Mouse (Mus musculus) limb, embryonic 12.5 days (tissue): ENCODE data around the gene Plekhj1. TPM values are rescaled to one million over a fixed set of nuclear protein-coding genes. Genes with fewer than 3 reads are reported as not detected.
A peak's percentile ranks its signal among the peaks of the same experiment; 100 is the strongest.

Experiments
- ATAC-seq: fragments of 200-750 bp; cut with Nextera tagmentation; 2 replicates; pipeline ENCODE4 v1.8.0; 2017; ENCODE audit warnings: low read depth, moderate TSS enrichment; ENCODE audit not compliant: insufficient number of reproducible peaks, insufficient read depth, low FRiP score, low TSS enrichment
- H3K27ac ChIP-seq: fragments of 300-500 bp; sonication (generic); 2 replicates; pipeline ENCODE4 v1.5.1; 2016; ENCODE audit warnings: mild to moderate bottlenecking, moderate library complexity
- H3K27me3 ChIP-seq: fragments of 300-500 bp; sonication (generic); 2 replicates; pipeline ENCODE4 v1.6.1; 2016; ENCODE audit warnings: mild to moderate bottlenecking, moderate library complexity
- H3K36me3 ChIP-seq: fragments of 300-500 bp; sonication (generic); 2 replicates; pipeline ENCODE4 v1.6.1; 2016; ENCODE audit warnings: mild to moderate bottlenecking, moderate library complexity
- H3K4me1 ChIP-seq: fragments of 300-500 bp; sonication (generic); replicated peaks from 2 replicates; pipeline ENCODE4 v1.6.1; 2016
- H3K4me2 ChIP-seq: fragments of 300-500 bp; sonication (generic); 2 replicates; pipeline ENCODE4 v1.6.1; 2016; ENCODE audit warnings: mild to moderate bottlenecking, moderate library complexity
- H3K4me3 ChIP-seq: fragments of 300-500 bp; sonication (generic); replicated peaks from 2 replicates; pipeline ENCODE4 v1.5.1; 2016; ENCODE audit warnings: mild to moderate bottlenecking
- H3K9ac ChIP-seq: fragments of 300-500 bp; sonication (generic); replicated peaks from 2 replicates; pipeline ENCODE4 v1.6.1; 2016; ENCODE audit warnings: mild to moderate bottlenecking, moderate library complexity
- H3K9me3 ChIP-seq: fragments of 300-500 bp; sonication (generic); 2 replicates; pipeline ENCODE4 v1.6.1; 2016; ENCODE audit warnings: mild to moderate bottlenecking, moderate library complexity
- WGBS: fragments of 180-500 bp; shearing (Covaris S2); methylation state at CpG from one replicate; pipeline ENCODE4 v1.1.7; 2016; 5-methylcytosine and 5-hydroxymethylcytosine counted together
- polyA plus RNA-seq: library from polyadenylated mRNA; unstranded; fragments of >200 nt; fragmentation: Nextera tagmentation; extraction: Ambion mirVana; gene quantifications from 2 replicates; pipeline ENCODE4 v1.2.1, GENCODE M21; 2016

Gene Plekhj1
- polyA plus RNA-seq, 1 experiment from 2014 or later, result 144 TPM

DNA sequence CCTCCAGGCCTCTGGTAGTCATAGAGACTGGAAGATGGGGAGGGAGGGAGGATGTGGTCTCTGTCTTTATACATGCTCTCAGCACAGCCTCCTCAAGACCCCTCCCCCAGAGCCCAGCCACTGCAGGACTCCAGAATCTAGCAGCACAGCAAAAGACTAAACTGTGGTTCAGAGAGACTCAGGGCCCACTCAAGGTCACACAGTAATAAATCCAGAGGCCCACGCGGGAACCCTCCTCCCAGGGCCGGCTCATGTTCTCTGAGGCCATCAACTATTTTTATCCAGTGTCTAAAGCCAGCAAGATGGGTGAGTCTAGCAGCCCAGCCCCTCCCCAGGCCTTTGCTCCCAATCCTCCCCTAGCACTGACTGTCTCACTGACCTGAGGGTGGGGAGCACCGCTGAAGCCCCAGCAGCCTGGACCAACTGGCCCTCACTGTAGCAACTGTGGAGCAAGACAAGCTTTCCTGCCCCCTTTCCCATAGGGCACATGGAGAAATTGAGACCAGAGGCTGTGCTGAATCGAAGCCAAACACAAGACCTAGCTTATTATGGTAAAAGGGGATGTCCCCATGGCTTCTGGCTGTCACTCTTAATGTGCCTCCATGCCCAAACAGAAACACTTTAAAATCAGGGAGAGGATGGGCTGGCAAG lies 14.1 kb upstream of the Plekhj1 start:
- Histone ChIP-seq H3K27me3 (peaks cover 50% of the 10 kb centered on the region), H3K9me3 (no peaks in the 10 kb centered on the region), H3K27ac (no peak overlapping the region), H3K4me3 (no peak overlapping the region), H3K9ac (no peak overlapping the region), H3K36me3 (no peaks in the 10 kb centered on the region), H3K4me1 (peaks cover 25% of the 10 kb centered on the region), H3K4me2 (no peak overlapping the region)
- WGBS, result 55% methylated on average over 5 of the region's 5 CpGs
- ATAC-seq, result no peak

- ATAC-seq, result no peak
- Histone ChIP-seq H3K27me3 (peaks cover 65% of the 10 kb centered on the region), H3K4me3 (peak overlapping the region; percentile 17; the same call in 1 of the 2 replicates), H3K4me1 (peaks cover 43% of the 10 kb centered on the region), H3K36me3 (peaks cover 7% of the 10 kb centered on the region), H3K9me3 (no peaks in the 10 kb centered on the region), H3K4me2 (peak overlapping the region; percentile 28), H3K27ac (no peak overlapping the region), H3K9ac (peak overlapping the region; percentile 47; the same call in 1 of the 2 replicates)
- 2% methylated on average over 18 of the region's 20 CpGs for WGBS
Measured at GRCm38 (mm10) chr10:80810084-80810483, 11.7 kb upstream of the Plekhj1 start.

GRCm38 (mm10) chr10:80808985-80809632 lies 10.7 kb upstream of the Plekhj1 start:
- peak overlapping the region; percentile 24; the same call in 1 of the 2 replicates for H3K9ac ChIP-seq
- H3K4me1 ChIP-seq, result peaks cover 43% of the 10 kb centered on the region
- H3K4me3 ChIP-seq, result peak overlapping the region; percentile 24

DNA sequence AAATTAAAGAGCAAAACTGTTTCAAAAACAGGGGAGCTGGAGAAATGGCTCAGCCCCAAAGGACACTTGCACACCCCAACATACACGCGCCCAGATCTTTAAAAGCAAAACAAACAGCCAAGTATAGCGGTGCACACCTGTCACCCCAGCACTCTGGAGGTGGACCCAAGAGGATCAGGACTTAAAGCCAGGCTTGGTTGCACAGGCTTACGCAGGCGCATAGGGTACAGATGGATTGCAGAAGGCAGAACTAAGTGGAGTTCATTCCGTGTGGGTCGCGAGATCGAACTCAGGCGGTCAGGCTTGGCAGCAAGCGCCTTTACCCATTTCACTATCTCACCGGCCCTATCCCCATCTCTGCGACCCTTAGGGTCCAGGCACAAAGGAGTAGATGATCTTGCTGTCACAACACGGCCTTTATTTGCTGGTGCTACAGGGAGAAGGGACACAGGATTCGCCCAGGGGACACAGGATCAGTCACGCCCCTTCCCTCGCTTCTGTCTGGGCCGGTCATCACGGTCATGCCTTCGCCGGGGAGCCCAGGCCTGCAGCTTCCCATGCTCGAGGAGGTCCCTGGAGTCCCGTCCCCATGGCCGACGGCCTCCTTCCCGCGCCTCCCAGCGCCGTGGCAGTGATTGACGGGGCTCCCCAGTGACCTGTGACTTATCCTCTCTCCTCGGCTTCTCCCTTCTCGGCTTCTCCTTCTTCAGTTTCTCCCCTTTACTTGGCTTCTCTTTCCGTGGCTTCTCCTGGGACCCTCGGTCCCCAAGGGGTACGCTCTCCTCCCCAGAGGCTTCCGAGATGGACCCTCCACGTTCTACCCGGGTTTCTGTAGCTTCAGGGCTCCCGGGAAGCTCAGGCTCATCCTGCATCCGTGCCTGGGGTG lies 9.9 kb upstream of the Plekhj1 start:
- Histone ChIP-seq H3K27ac (no peak overlapping the region), H3K27me3 (peaks cover 65% of the 10 kb centered on the region), H3K4me2 (peak overlapping the region; percentile 97), H3K9me3 (no peaks in the 10 kb centered on the region), H3K9ac (peak overlapping the region; percentile 24; the same call in 1 of the 2 replicates), H3K36me3 (peaks cover 24% of the 10 kb centered on the region), H3K4me3 (peak overlapping the region; percentile 24), H3K4me1 (peaks cover 43% of the 10 kb centered on the region)
- WGBS, result 19% methylated on average over 40 of the region's 40 CpGs
- no peak for ATAC-seq

More at GRCm38 (mm10) chr10:80808985-80809632, 10.7 kb upstream of the Plekhj1 start:
- Histone ChIP-seq H3K9me3 (no peaks in the 10 kb centered on the region), H3K27me3 (peaks cover 65% of the 10 kb centered on the region), H3K4me2 (peak overlapping the region; percentile 97), H3K36me3 (peaks cover 17% of the 10 kb centered on the region), H3K27ac (no peak overlapping the region)
- WGBS, result 8% methylated on average over 18 of the region's 18 CpGs
- ATAC-seq, result no peak

DNA sequence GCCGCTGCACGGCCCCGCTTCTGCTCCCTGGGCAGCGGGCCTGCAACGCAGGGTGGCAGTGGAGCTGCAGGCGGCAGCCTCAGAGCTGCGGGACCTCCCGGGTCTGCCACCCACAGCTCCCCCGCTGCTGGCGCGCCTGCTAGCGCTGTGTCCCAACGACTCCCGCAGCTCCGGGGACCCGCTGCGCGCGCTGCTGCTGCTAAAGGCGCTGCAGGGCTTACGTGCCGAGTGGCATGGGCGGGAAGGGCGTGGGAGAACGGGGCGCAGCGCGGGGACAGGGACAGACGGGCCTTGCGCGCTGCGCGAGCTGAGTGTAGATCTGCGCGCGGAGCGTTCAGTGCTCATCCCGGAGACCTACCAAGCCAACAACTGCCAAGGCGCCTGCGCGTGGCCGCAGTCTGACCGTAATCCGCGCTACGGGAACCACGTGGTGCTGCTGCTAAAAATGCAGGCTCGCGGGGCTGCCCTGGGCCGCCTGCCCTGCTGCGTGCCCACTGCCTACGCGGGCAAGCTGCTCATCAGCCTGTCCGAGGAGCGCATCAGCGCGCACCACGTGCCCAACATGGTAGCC lies 8.7 kb upstream of the Plekhj1 start:
- H3K4me1 ChIP-seq, result peaks cover 43% of the 10 kb centered on the region
- peak overlapping the region; percentile 66 for H3K27ac ChIP-seq
- H3K9me3 ChIP-seq, result no peaks in the 10 kb centered on the region
- peak overlapping the region; percentile 69 for H3K9ac ChIP-seq
- under 1% methylated on average over 58 of the region's 58 CpGs for WGBS
- ATAC-seq, result peak; percentile 48; the same call in 1 of the 2 replicates
- peaks cover 36% of the 10 kb centered on the region for H3K36me3 ChIP-seq
- H3K27me3 ChIP-seq, result peaks cover 59% of the 10 kb centered on the region
- H3K4me2 ChIP-seq, result peak overlapping the region; percentile 97
- H3K4me3 ChIP-seq, result peak overlapping the region; percentile 52

- H3K4me3 ChIP-seq, result peak overlapping the region; percentile 52
- ATAC-seq, result no peak
- 40% methylated on average over 34 of the region's 34 CpGs for WGBS
- peaks cover 55% of the 10 kb centered on the region for H3K27me3 ChIP-seq
- peaks cover 43% of the 10 kb centered on the region for H3K36me3 ChIP-seq
- peaks cover 43% of the 10 kb centered on the region for H3K4me1 ChIP-seq
- H3K9ac ChIP-seq, result peak overlapping the region; percentile 69
- H3K27ac ChIP-seq, result peak overlapping the region; percentile 66
- H3K4me2 ChIP-seq, result peak overlapping the region; percentile 97
- no peaks in the 10 kb centered on the region for H3K9me3 ChIP-seq
Measured at GRCm38 (mm10) chr10:80806341-80807056, 8.1 kb upstream of the Plekhj1 start.

GRCm38 (mm10) chr10:80805925-80806324 lies 7.5 kb upstream of the Plekhj1 start:
- Histone ChIP-seq H3K4me1 (peaks cover 43% of the 10 kb centered on the region), H3K4me3 (peak overlapping the region; percentile 3; the same call in 1 of the 2 replicates), H3K9ac (no peak overlapping the region), H3K36me3 (peaks cover 49% of the 10 kb centered on the region), H3K4me2 (peak overlapping the region; percentile 97; the same call in 1 of the 2 replicates), H3K27ac (no peak overlapping the region), H3K27me3 (peaks cover 49% of the 10 kb centered on the region), H3K9me3 (no peaks in the 10 kb centered on the region)
- ATAC-seq, result peak; percentile 0; the same call in 1 of the 2 replicates
- 16% methylated on average over 3 of the region's 3 CpGs for WGBS

DNA sequence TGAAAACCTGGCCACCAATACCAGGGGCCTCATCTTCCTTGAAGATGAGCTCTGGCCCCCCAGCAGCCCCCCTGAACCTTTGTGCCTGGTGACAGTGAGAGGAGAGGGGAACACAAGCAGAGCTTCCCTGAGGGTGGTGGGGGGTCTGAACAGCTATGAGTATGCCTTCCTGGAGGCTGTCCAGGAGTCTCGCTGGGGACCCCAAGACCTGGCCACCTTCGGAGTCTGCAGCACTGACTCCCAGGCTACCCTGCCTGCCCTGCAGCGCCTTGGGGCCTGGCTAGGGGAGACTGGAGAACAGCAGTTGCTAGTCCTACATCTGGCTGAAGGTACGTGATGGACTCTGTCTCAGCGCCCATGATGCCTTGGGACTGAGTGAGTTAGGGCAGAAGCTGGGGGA lies 6.9 kb upstream of the Plekhj1 start:
- no peak overlapping the region for H3K4me3 ChIP-seq
- H3K9ac ChIP-seq, result no peak overlapping the region
- no peak overlapping the region for H3K4me2 ChIP-seq
- no peak overlapping the region for H3K27ac ChIP-seq
- no peaks in the 10 kb centered on the region for H3K9me3 ChIP-seq
- 79% methylated on average over 5 of the region's 5 CpGs for WGBS
- H3K36me3 ChIP-seq, result peaks cover 55% of the 10 kb centered on the region
- peaks cover 44% of the 10 kb centered on the region for H3K4me1 ChIP-seq
- no peak for ATAC-seq
- H3K27me3 ChIP-seq, result peaks cover 43% of the 10 kb centered on the region

- Histone ChIP-seq H3K4me1 (peaks cover 44% of the 10 kb centered on the region), H3K27me3 (peaks cover 39% of the 10 kb centered on the region), H3K9me3 (no peaks in the 10 kb centered on the region), H3K4me3 (peak within 1 kb of the TSS; percentile 3; the same call in 1 of the 2 replicates), H3K9ac (no peak within 1 kb of the TSS; the same call in 1 of the 2 replicates), H3K27ac (no peak within 1 kb of the TSS), H3K36me3 (peaks cover 59% of the 10 kb centered on the region), H3K4me2 (peak within 1 kb of the TSS; percentile 97; the same call in 1 of the 2 replicates)
- WGBS, result 59% methylated on average over 6 of the region's 6 CpGs
- ATAC-seq, result no peak
Measured at GRCm38 (mm10) chr10:80804916-80805315, 6.5 kb upstream of the Plekhj1 start, which contains the start of gene Amh. Gene Amh (plus strand): TSS chr10:80805243.

DNA sequence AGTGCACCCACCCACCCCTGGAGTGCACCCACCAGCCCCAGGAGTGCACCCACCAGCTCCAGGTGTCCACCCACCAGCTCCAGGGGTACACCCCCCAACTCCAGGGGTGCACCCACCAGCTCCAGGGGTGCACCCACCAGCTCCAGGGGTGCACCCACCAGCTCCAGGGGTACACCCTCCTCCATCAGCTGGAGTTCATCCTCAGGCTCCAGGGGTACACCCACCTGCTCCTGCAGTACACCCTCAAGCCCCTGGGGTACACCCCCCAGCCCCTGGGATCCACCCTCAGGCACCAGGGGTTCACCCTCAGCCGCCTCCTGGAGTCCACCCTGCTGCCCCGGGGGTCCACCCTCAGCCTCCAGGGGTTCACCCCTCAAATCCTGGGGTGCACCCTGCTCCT lies 5.9 kb upstream of the Plekhj1 start:
- 92% methylated on average over 2 of the region's 2 CpGs for WGBS
- Histone ChIP-seq H3K9me3 (no peaks in the 10 kb centered on the region), H3K4me2 (no peak overlapping the region), H3K27me3 (peaks cover 34% of the 10 kb centered on the region), H3K4me1 (peaks cover 50% of the 10 kb centered on the region), H3K4me3 (no peak overlapping the region), H3K36me3 (peaks cover 59% of the 10 kb centered on the region), H3K9ac (no peak overlapping the region), H3K27ac (no peak overlapping the region)
- no peak for ATAC-seq
